29 mouse cellular contexts compared by ENCODE assay signal in the genomic region with DNA sequence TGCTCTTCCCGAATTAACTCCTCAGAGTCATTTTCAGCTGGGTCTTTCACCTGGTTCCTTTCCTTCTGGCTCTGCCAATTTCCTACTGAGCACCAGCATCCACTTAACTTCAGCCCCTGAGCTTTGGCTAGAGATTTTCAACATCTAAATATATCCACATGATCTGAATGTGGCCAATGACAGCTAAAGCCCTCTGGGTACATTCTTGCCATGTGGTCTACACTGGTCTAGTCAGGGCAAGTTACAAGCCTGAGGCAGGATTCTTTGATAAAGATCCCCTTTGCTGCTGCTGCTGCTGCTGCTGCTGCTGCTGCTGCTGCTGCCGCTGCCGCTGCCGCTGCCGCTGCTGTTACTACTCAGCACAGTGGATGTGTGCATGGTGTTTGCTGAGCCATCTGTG.
DNase-seq lines count a peak whose midpoint lies in the region; ATAC-seq and TF ChIP-seq lines count a peak whose summit lies in the region.
"Had no signal": no experiment of that assay in that cellular context is flagged by ENCODE, and none has a peak within 500 bp of the region (broad histone marks: within the 10 kb centered on the region; RNA-seq: fewer than 3 reads in every experiment).

No protein-coding gene starts in this region.

- no peak for ATAC-seq in forebrain, embryonic 15.5 days (replicated peaks)
- ATAC-seq in hindbrain, embryonic 13.5 days (ENCODE audit: low FRiP score) = no peak
- ATAC-seq in hindbrain, embryonic 11.5 days (ENCODE audit: low FRiP score) = no peak
- no peak for ATAC-seq in midbrain, embryonic 13.5 days
- ATAC-seq in midbrain, embryonic 14.5 days (ENCODE audit: low FRiP score, low TSS enrichment) = no peak
- ATAC-seq: activated CD4-positive, CD25-positive, alpha-beta regulatory T cell, adult 4 months; forebrain, embryonic 13.5 days; intestine, embryonic 16.5 days had no signal

- no peak overlapping the region for H3K4me3 ChIP-seq in forebrain, embryonic 10.5 days
- no peak overlapping the region for H3K4me3 ChIP-seq in forebrain, embryonic 15.5 days
- H3K4me3 ChIP-seq in hindbrain, embryonic 13.5 days = no peak overlapping the region
- H3K4me3 ChIP-seq in hindbrain, embryonic 11.5 days (ENCODE audit: low read depth, low read length) = no peak overlapping the region
- no peak overlapping the region for H3K4me3 ChIP-seq in midbrain, embryonic 13.5 days (replicated peaks)
- no peak overlapping the region for H3K4me3 ChIP-seq in midbrain, embryonic 14.5 days (replicated peaks; ENCODE audit: low read depth, low read length)
- H3K4me3 ChIP-seq in lung, adult 2 months (replicated peaks; ENCODE audit: extremely low read depth, low read depth, low read length) = no peak overlapping the region
- H3K4me3 ChIP-seq: erythroblast, embryonic 14.5 days; forebrain, embryonic 13.5 days; heart, adult 2 months; heart, embryonic 12.5 days; left cerebral cortex, adult 2 months; limb, embryonic 13.5 days had no signal

- no peaks in the 10 kb centered on the region; the same call in 1 of the 2 replicates for H3K36me3 ChIP-seq in forebrain, embryonic 10.5 days (replicated peaks)
- H3K36me3 ChIP-seq in forebrain, embryonic 15.5 days = no peaks in the 10 kb centered on the region
- H3K36me3 ChIP-seq in hindbrain, embryonic 13.5 days = no peaks in the 10 kb centered on the region
- no peaks in the 10 kb centered on the region for H3K36me3 ChIP-seq in hindbrain, embryonic 11.5 days (ENCODE audit: control insufficient read depth, insufficient read depth, low read length)
- H3K36me3 ChIP-seq in midbrain, embryonic 13.5 days = no peaks in the 10 kb centered on the region
- no peaks in the 10 kb centered on the region for H3K36me3 ChIP-seq in midbrain, embryonic 14.5 days (ENCODE audit: control insufficient read depth, insufficient read depth, low read length)
- H3K36me3 ChIP-seq: heart, embryonic 12.5 days; limb, embryonic 13.5 days had no signal

- TF ChIP-seq POLR2A in lung, adult 2 months (IDR thresholded peaks at IDR 0.05; ENCODE audit: borderline replicate concordance, extremely low read depth, low read depth, low read length) = no peak

- no peak overlapping the region for H3K9ac ChIP-seq in forebrain, embryonic 15.5 days (replicated peaks)
- no peak overlapping the region for H3K9ac ChIP-seq in hindbrain, embryonic 13.5 days
- no peak overlapping the region for H3K9ac ChIP-seq in hindbrain, embryonic 11.5 days (ENCODE audit: low read depth, low read length)
- H3K9ac ChIP-seq in midbrain, embryonic 13.5 days (replicated peaks) = no peak overlapping the region
- no peak overlapping the region for H3K9ac ChIP-seq in midbrain, embryonic 14.5 days (replicated peaks; ENCODE audit: low read length)
- H3K9ac ChIP-seq: forebrain, embryonic 13.5 days; heart, embryonic 12.5 days; limb, embryonic 13.5 days had no signal

- TF ChIP-seq CTCF in lung, adult 2 months (IDR thresholded peaks at IDR 0.05; ENCODE audit: insufficient read depth, low read length) = no peak

- H3K27me3 ChIP-seq in forebrain, embryonic 10.5 days (ENCODE audit: poor library complexity, severe bottlenecking) = no peaks in the 10 kb centered on the region
- no peaks in the 10 kb centered on the region for H3K27me3 ChIP-seq in forebrain, embryonic 15.5 days
- no peaks in the 10 kb centered on the region for H3K27me3 ChIP-seq in hindbrain, embryonic 13.5 days
- H3K27me3 ChIP-seq in hindbrain, embryonic 11.5 days (ENCODE audit: control insufficient read depth, insufficient read depth, low read length) = no peaks in the 10 kb centered on the region
- no peaks in the 10 kb centered on the region for H3K27me3 ChIP-seq in midbrain, embryonic 13.5 days
- H3K27me3 ChIP-seq in midbrain, embryonic 14.5 days (ENCODE audit: control insufficient read depth, insufficient read depth, low read length) = no peaks in the 10 kb centered on the region
- H3K27me3 ChIP-seq: CH12.LX; forebrain, embryonic 13.5 days; heart, embryonic 12.5 days; limb, embryonic 13.5 days had no signal

- WGBS in forebrain, embryonic 10.5 days = 87% methylated on average over 5 of the region's 5 CpGs
- 88% methylated on average over 5 of the region's 5 CpGs for WGBS in forebrain, embryonic 15.5 days
- 84% methylated on average over 5 of the region's 5 CpGs for WGBS in hindbrain, embryonic 13.5 days
- WGBS in hindbrain, embryonic 11.5 days = 89% methylated on average over 5 of the region's 5 CpGs
- WGBS in midbrain, embryonic 13.5 days = 81% methylated on average over 5 of the region's 5 CpGs
- 87% methylated on average over 5 of the region's 5 CpGs for WGBS in midbrain, embryonic 14.5 days
- WGBS in lung, adult 2 months = 89% methylated on average over 5 of the region's 5 CpGs

- peaks cover 36% of the 10 kb centered on the region for H3K4me1 ChIP-seq in forebrain, embryonic 10.5 days
- H3K4me1 ChIP-seq in forebrain, embryonic 15.5 days = peaks cover 27% of the 10 kb centered on the region
- H3K4me1 ChIP-seq in hindbrain, embryonic 13.5 days (replicated peaks) = peaks cover 22% of the 10 kb centered on the region
- 0 out of 2 replicates have a peak, but pooled peaks cover 2% of the 10 kb centered on the region for H3K4me1 ChIP-seq in hindbrain, embryonic 11.5 days (replicated peaks; ENCODE audit: control insufficient read depth, insufficient read depth, low read length)
- peaks cover 31% of the 10 kb centered on the region for H3K4me1 ChIP-seq in midbrain, embryonic 13.5 days (replicated peaks)
- H3K4me1 ChIP-seq in midbrain, embryonic 14.5 days (ENCODE audit: control insufficient read depth, insufficient read depth, low read length) = peaks cover 15% of the 10 kb centered on the region
- no peaks in the 10 kb centered on the region for H3K4me1 ChIP-seq in lung, adult 2 months (ENCODE audit: control insufficient read depth, insufficient read depth, low read length)

- DNase-seq in forebrain, embryonic 10.5 days (ENCODE audit: extremely low spot score, low spot score) = no peak
- no peak for DNase-seq in hindbrain, embryonic 11.5 days (ENCODE audit: low spot score)
- DNase-seq in midbrain, embryonic 14.5 days = no peak
- DNase-seq in retina, embryonic 14.5 days (ENCODE audit: low spot score) = peak; percentile 44
- DNase-seq in lung, adult 2 months = no peak
- DNase-seq: adrenal gland, adult 2 months; adrenal gland, postnatal 36 days; cerebellum, adult 2 months; cerebellum, postnatal 14 days; gastrocnemius, postnatal 25 days; heart, adult 2 months; heart, postnatal 10 days; kidney, adult 9 months; kidney, postnatal 10 days; lung, postnatal 36 days; right cerebral cortex, postnatal 14 days; thymus, postnatal 25 days had no signal

- H3K9me3 ChIP-seq in forebrain, embryonic 10.5 days = peaks cover 4% of the 10 kb centered on the region; the same call in 1 of the 2 replicates
- no peaks in the 10 kb centered on the region for H3K9me3 ChIP-seq in forebrain, embryonic 15.5 days
- H3K9me3 ChIP-seq in hindbrain, embryonic 13.5 days = no peaks in the 10 kb centered on the region
- H3K9me3 ChIP-seq in hindbrain, embryonic 11.5 days (ENCODE audit: control insufficient read depth, low read length) = no peaks in the 10 kb centered on the region
- H3K9me3 ChIP-seq in midbrain, embryonic 13.5 days = no peaks in the 10 kb centered on the region
- H3K9me3 ChIP-seq in midbrain, embryonic 14.5 days (ENCODE audit: control insufficient read depth, low read length) = no peaks in the 10 kb centered on the region
- H3K9me3 ChIP-seq: forebrain, embryonic 13.5 days; heart, embryonic 12.5 days; limb, embryonic 13.5 days had no signal

- peak overlapping the region; percentile 87 for H3K27ac ChIP-seq in forebrain, embryonic 10.5 days
- no peak overlapping the region for H3K27ac ChIP-seq in forebrain, embryonic 15.5 days (replicated peaks)
- peak overlapping the region; percentile 86 for H3K27ac ChIP-seq in hindbrain, embryonic 13.5 days
- no peak overlapping the region for H3K27ac ChIP-seq in hindbrain, embryonic 11.5 days (ENCODE audit: low read depth, low read length)
- H3K27ac ChIP-seq in midbrain, embryonic 13.5 days = 0 out of 2 replicates have a peak overlapping the region, but pooled peaks have one; percentile 80
- no peak overlapping the region for H3K27ac ChIP-seq in midbrain, embryonic 14.5 days (replicated peaks; ENCODE audit: low read depth, low read length)
- H3K27ac ChIP-seq: forebrain, embryonic 13.5 days; heart, adult 2 months; left cerebral cortex, adult 2 months; limb, embryonic 13.5 days had no signal

- no peak overlapping the region for H3K4me2 ChIP-seq in forebrain, embryonic 15.5 days (replicated peaks)
- no peak overlapping the region for H3K4me2 ChIP-seq in hindbrain, embryonic 13.5 days
- H3K4me2 ChIP-seq in hindbrain, embryonic 11.5 days (replicated peaks; ENCODE audit: low read depth, low read length) = no peak overlapping the region
- H3K4me2 ChIP-seq in midbrain, embryonic 13.5 days (replicated peaks) = no peak overlapping the region
- no peak overlapping the region for H3K4me2 ChIP-seq in midbrain, embryonic 14.5 days (ENCODE audit: low read length)
- H3K4me2 ChIP-seq: forebrain, embryonic 13.5 days; heart, embryonic 12.5 days; limb, embryonic 13.5 days; liver, embryonic 11.5 days had no signal

Comparison
In these comparisons a context has a peak if more than half of its experiments do, and no peak if none do; other contexts are left out.
1. H3K27ac ChIP-seq: peak in forebrain, embryonic 10.5 days (single experiment), hindbrain, embryonic 13.5 days (single experiment) and midbrain, embryonic 13.5 days (single experiment); none in forebrain, embryonic 15.5 days (single experiment), hindbrain, embryonic 11.5 days (single experiment) and midbrain, embryonic 14.5 days (single experiment).